ENCODE assay signal across 11 mouse cellular contexts in genomic region chr5:147918044-147918846, GRCm38 (mm10). TPM values are rescaled to one million over a fixed set of nuclear protein-coding genes. Genes with fewer than 3 reads are reported as not detected.
DNase-seq lines count a peak whose midpoint lies in the region; ATAC-seq and TF ChIP-seq lines count a peak whose summit lies in the region.
"Had no signal": no experiment of that assay in that cellular context is flagged by ENCODE, and none has a peak within 500 bp of the region (broad histone marks: within the 10 kb centered on the region; RNA-seq: fewer than 3 reads in every experiment).

No protein-coding gene starts in this region.

- H3K36me3 ChIP-seq in liver, embryonic 11.5 days (ENCODE audit: control insufficient read depth, insufficient read depth, low read length): no peaks in the 10 kb centered on the region
- H3K36me3 ChIP-seq in midbrain, postnatal 0 days (ENCODE audit: insufficient read depth, low read length): no peaks in the 10 kb centered on the region
- H3K36me3 ChIP-seq: limb, embryonic 15.5 days; neural tube, embryonic 13.5 days had no signal

- intact Hi-C loops in left cerebral cortex, adult 2 months (cut with DNase I): no loop called here
- intact Hi-C loops in heart, postnatal 10 days (cut with DNase I): loop anchor here (10.0 kb wide), 1 partner anchor 333 kb away; no protein-coding TSS in a partner anchor

- DNase-seq in left cerebral cortex, adult 2 months (ENCODE audit: extremely low spot score in 1 of 2, low spot score in 2 of 2): no peak
- no peak for DNase-seq in left cerebral cortex, adult 9 months (ENCODE audit: low spot score in 2 of 2)
- peak; percentile 18 to 42 for DNase-seq in heart, postnatal 10 days
- no peak for DNase-seq in liver, embryonic 11.5 days (ENCODE audit: low spot score)
- DNase-seq in midbrain, postnatal 0 days (ENCODE audit: low spot score): no peak
- DNase-seq in thymus, postnatal 0 days (ENCODE audit: low spot score): no peak
- no peak for DNase-seq in thymus, postnatal 10 days (ENCODE audit: low spot score in 2 of 2)

- no peak for TF ChIP-seq CTCF in left cerebral cortex, adult 2 months (IDR thresholded peaks at IDR 0.05)
- TF ChIP-seq CTCF in midbrain, postnatal 0 days (IDR thresholded peaks at IDR 0.05): no peak

- H3K4me1 ChIP-seq in liver, embryonic 11.5 days (replicated peaks; ENCODE audit: control insufficient read depth, insufficient read depth, low read length): peaks cover 3% of the 10 kb centered on the region; the same call in 1 of the 2 replicates
- no peaks in the 10 kb centered on the region for H3K4me1 ChIP-seq in midbrain, postnatal 0 days (ENCODE audit: insufficient read depth, low read length)
- H3K4me1 ChIP-seq: neural tube, embryonic 13.5 days had no signal

- no peaks in the 10 kb centered on the region for H3K9me3 ChIP-seq in liver, embryonic 11.5 days (ENCODE audit: control insufficient read depth, low read length)
- H3K9me3 ChIP-seq in midbrain, postnatal 0 days (ENCODE audit: low read length): no peaks in the 10 kb centered on the region
- H3K9me3 ChIP-seq: limb, embryonic 15.5 days; neural tube, embryonic 13.5 days had no signal

- 42% methylated on average over 17 of the region's 17 CpGs for WGBS in liver, embryonic 11.5 days
- WGBS in midbrain, postnatal 0 days: 74% methylated on average over 17 of the region's 17 CpGs

- H3K4me3 ChIP-seq in left cerebral cortex, adult 2 months: no peak overlapping the region
- H3K4me3 ChIP-seq in liver, embryonic 11.5 days (ENCODE audit: low read depth, low read length): no peak overlapping the region
- no peak overlapping the region for H3K4me3 ChIP-seq in midbrain, postnatal 0 days (ENCODE audit: low read depth, low read length)
- H3K4me3 ChIP-seq: limb, embryonic 15.5 days; neural tube, embryonic 13.5 days had no signal

- H3K4me2 ChIP-seq in liver, embryonic 11.5 days: peak overlapping the region; percentile 53
- no peak overlapping the region for H3K4me2 ChIP-seq in midbrain, postnatal 0 days (ENCODE audit: low read depth, low read length, poor library complexity, severe bottlenecking)
- H3K4me2 ChIP-seq: limb, embryonic 15.5 days; neural tube, embryonic 13.5 days had no signal

- peak overlapping the region; percentile 44; the same call in 1 of the 2 replicates for H3K27ac ChIP-seq in left cerebral cortex, adult 2 months
- peak overlapping the region; percentile 38 for H3K27ac ChIP-seq in liver, embryonic 11.5 days (ENCODE audit: low read depth, low read length)
- no peak overlapping the region for H3K27ac ChIP-seq in midbrain, postnatal 0 days (ENCODE audit: low read depth, low read length)
- H3K27ac ChIP-seq: hindbrain, postnatal 0 days; limb, embryonic 15.5 days; neural tube, embryonic 13.5 days had no signal

- H3K9ac ChIP-seq in liver, embryonic 11.5 days (ENCODE audit: low read depth, low read length): no peak overlapping the region
- no peak overlapping the region for H3K9ac ChIP-seq in midbrain, postnatal 0 days (replicated peaks; ENCODE audit: low read length, poor library complexity, severe bottlenecking)
- H3K9ac ChIP-seq: limb, embryonic 15.5 days; neural tube, embryonic 13.5 days had no signal

- ATAC-seq in liver, embryonic 11.5 days (replicated peaks; ENCODE audit: low FRiP score): peak; percentile 79
- peak; percentile 88 for ATAC-seq in megakaryocyte-erythroid progenitor cell, adult 5-6 weeks (replicated peaks; ENCODE audit: low FRiP score, low TSS enrichment, poor library complexity, severe bottlenecking)
- ATAC-seq in midbrain, postnatal 0 days (ENCODE audit: low FRiP score): no peak
- ATAC-seq: hindbrain, postnatal 0 days had no signal

- no peaks in the 10 kb centered on the region for H3K27me3 ChIP-seq in liver, embryonic 11.5 days (replicated peaks; ENCODE audit: control insufficient read depth, insufficient read depth, low read length)
- no peaks in the 10 kb centered on the region for H3K27me3 ChIP-seq in midbrain, postnatal 0 days (ENCODE audit: insufficient read depth, low read length)
- H3K27me3 ChIP-seq: limb, embryonic 15.5 days; neural tube, embryonic 13.5 days had no signal

RNA-seq across cellular contexts. Expression of gene Slc46a3, which starts 23.6 kb away (rescaled TPM):
- total RNA-seq in left cerebral cortex, adult 2 months (2021): 1 to 10 TPM; 5.5 to 8.8 TPM
- total RNA-seq in heart, postnatal 10 days (2021): 1 to 10 TPM; 3.4 to 3.5 TPM
- polyA plus RNA-seq in liver, embryonic 11.5 days (2014; fragmentation: Nextera tagmentation; extraction: Ambion mirVana): 13.9 and 14.1 TPM in 2 replicates
- 23.9 and 24.2 TPM in 2 replicates for total RNA-seq in megakaryocyte-erythroid progenitor cell, adult 5-6 weeks (2014; fragmentation: Nextera tagmentation)
- total RNA-seq in megakaryocyte-erythroid progenitor cell, adult 5-6 weeks (2017): 13.8 and 16.7 TPM in 2 replicates
- 4.1 and 5.2 TPM in 2 replicates for total RNA-seq in midbrain, postnatal 0 days (2014; rRNA removed)
- polyA plus RNA-seq in midbrain, postnatal 0 days (2015; fragmentation: Nextera tagmentation; extraction: Ambion mirVana): 5.2 and 7.0 TPM in 2 replicates
- 5.2 and 5.7 TPM in 2 replicates for polyA plus RNA-seq in thymus, postnatal 0 days (2015; fragmentation: Nextera tagmentation; extraction: Ambion mirVana)

RNA-seq across cellular contexts. Expression of gene Mtus2, which starts 38.9 kb away (rescaled TPM):
- 10 to 100 TPM; 38.4 to 42.0 TPM for total RNA-seq in left cerebral cortex, adult 2 months (2021)
- total RNA-seq in heart, postnatal 10 days (2021): 100 to 1,000 TPM in 1 of 2 experiments, 10 to 100 TPM in 1; 88.3 to 114 TPM
- polyA plus RNA-seq in liver, embryonic 11.5 days (2014; fragmentation: Nextera tagmentation; extraction: Ambion mirVana): 3.2 and 3.9 TPM in 2 replicates
- 0.27 and 1.5 TPM in 2 replicates for total RNA-seq in megakaryocyte-erythroid progenitor cell, adult 5-6 weeks (2014; fragmentation: Nextera tagmentation)
- total RNA-seq in megakaryocyte-erythroid progenitor cell, adult 5-6 weeks (2017): 0.65 and 1.8 TPM in 2 replicates
- total RNA-seq in midbrain, postnatal 0 days (2014; rRNA removed): 38.0 and 54.7 TPM in 2 replicates
- polyA plus RNA-seq in midbrain, postnatal 0 days (2015; fragmentation: Nextera tagmentation; extraction: Ambion mirVana): 36.6 and 41.6 TPM in 2 replicates
- polyA plus RNA-seq in thymus, postnatal 0 days (2015; fragmentation: Nextera tagmentation; extraction: Ambion mirVana): 2.8 and 6.4 TPM in 2 replicates

RNA-seq across cellular contexts. Expression of gene Pomp, which starts 58.0 kb away (rescaled TPM):
- 100 to 1,000 TPM; 186 to 206 TPM for total RNA-seq in left cerebral cortex, adult 2 months (2021)
- total RNA-seq in heart, postnatal 10 days (2021): 100 to 1,000 TPM; 114 to 133 TPM
- 430 and 458 TPM in 2 replicates for polyA plus RNA-seq in liver, embryonic 11.5 days (2014; fragmentation: Nextera tagmentation; extraction: Ambion mirVana)
- 142 and 148 TPM in 2 replicates for total RNA-seq in megakaryocyte-erythroid progenitor cell, adult 5-6 weeks (2014; fragmentation: Nextera tagmentation)
- total RNA-seq in megakaryocyte-erythroid progenitor cell, adult 5-6 weeks (2017): 204 and 300 TPM in 2 replicates
- 220 and 287 TPM in 2 replicates for total RNA-seq in midbrain, postnatal 0 days (2014; rRNA removed)
- 513 and 545 TPM in 2 replicates for polyA plus RNA-seq in midbrain, postnatal 0 days (2015; fragmentation: Nextera tagmentation; extraction: Ambion mirVana)
- 682 and 692 TPM in 2 replicates for polyA plus RNA-seq in thymus, postnatal 0 days (2015; fragmentation: Nextera tagmentation; extraction: Ambion mirVana)

Comparison
In these comparisons a context has a peak if more than half of its experiments do, and no peak if none do; other contexts are left out.
1. DNase-seq: peak in heart, postnatal 10 days (2 of 2); none in left cerebral cortex, adult 2 months (0 of 2), left cerebral cortex, adult 9 months (0 of 2), liver, embryonic 11.5 days (single experiment), midbrain, postnatal 0 days (single experiment), thymus, postnatal 0 days (single experiment) and thymus, postnatal 10 days (0 of 2).
2. RNA of gene Mtus2, which starts 38.9 kb away (total RNA-seq): 88.3 to 114 TPM in heart, postnatal 10 days, 38.4 to 42.0 TPM in left cerebral cortex, adult 2 months and 38.0 to 54.7 TPM in midbrain, postnatal 0 days; 0.27 to 1.8 TPM in megakaryocyte-erythroid progenitor cell, adult 5-6 weeks; every median in the first group is over 10 times any median in the second.